Mouse (Mus musculus): ENCODE measurements around the gene Isg20l2.

GRCm38 (mm10) chr3:87930078-87930795 lies at the start of gene Isg20l2, which contains the start of gene Rrnad1:
- peak; percentile 73 for TF ChIP-seq CTCF (IDR thresholded peaks at IDR 0.05; ENCODE audit: insufficient read depth, low read length)
- TF ChIP-seq POLR2A (IDR thresholded peaks at IDR 0.05; ENCODE audit: borderline replicate concordance, extremely low read depth, low read depth, low read length): peak; percentile 88; the same call in 1 of the 2 replicates

All from lung, adult 2 months (tissue).